Mouse (Mus musculus): ENCODE measurements around the gene Aco2. TPM values are rescaled to one million over a fixed set of nuclear protein-coding genes. Genes with fewer than 3 reads are reported as not detected.

Gene Aco2
- polyA plus RNA-seq, 1 experiment from 2014 or later: 164 TPM

- Histone ChIP-seq H3K9ac (no peak overlapping the region), H3K4me3 (replicated peaks) (no peak overlapping the region), H3K36me3 (peaks cover 27% of the 10 kb centered on the region), H3K27me3 (no peaks in the 10 kb centered on the region), H3K9me3 (replicated peaks) (no peaks in the 10 kb centered on the region), H3K4me1 (no peaks in the 10 kb centered on the region; the same call in 1 of the 2 replicates), H3K4me2 (replicated peaks) (no peak overlapping the region), H3K27ac (replicated peaks) (no peak overlapping the region)
- no peak for ATAC-seq (ENCODE audit: insufficient number of reproducible peaks, low FRiP score, low TSS enrichment, low read depth)
- 80% methylated on average over 3 of the region's 3 CpGs for WGBS
Measured at GRCm38 (mm10) chr15:81885418-81885934, 13.4 kb downstream of the Aco2 start.

GRCm38 (mm10) chr15:81886795-81887550 is 14.9 kb downstream of the Aco2 start:
- Histone ChIP-seq H3K9me3 (replicated peaks) (no peaks in the 10 kb centered on the region), H3K36me3 (peaks cover 40% of the 10 kb centered on the region), H3K4me3 (replicated peaks) (no peak overlapping the region), H3K4me2 (replicated peaks) (no peak overlapping the region), H3K27ac (replicated peaks) (no peak overlapping the region), H3K27me3 (no peaks in the 10 kb centered on the region), H3K9ac (no peak overlapping the region), H3K4me1 (no peaks in the 10 kb centered on the region)
- WGBS: 89% methylated on average over 6 of the region's 6 CpGs
- ATAC-seq (ENCODE audit: insufficient number of reproducible peaks, low FRiP score, low TSS enrichment, low read depth): no peak

DNA sequence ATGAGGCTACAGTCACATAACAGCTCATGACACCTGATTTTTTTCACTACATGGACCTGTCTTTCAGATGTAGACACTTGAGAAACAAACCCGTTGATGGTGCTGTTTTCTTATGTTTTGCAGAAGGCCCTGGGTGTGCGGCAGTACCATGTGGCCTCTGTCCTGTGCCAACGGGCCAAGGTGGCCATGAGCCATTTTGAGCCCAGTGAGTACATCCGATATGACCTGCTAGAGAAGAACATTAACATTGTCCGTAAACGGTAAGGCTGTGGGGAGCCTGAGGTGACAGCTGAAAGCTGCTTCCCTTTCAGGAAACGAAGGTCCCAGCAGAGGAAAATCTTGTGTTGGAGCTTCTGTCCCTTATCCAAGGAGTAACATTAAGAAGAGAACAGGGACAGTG is 17.1 kb downstream of the Aco2 start:
- peaks cover 55% of the 10 kb centered on the region for H3K36me3 ChIP-seq
- ATAC-seq (ENCODE audit: insufficient number of reproducible peaks, low FRiP score, low TSS enrichment, low read depth): no peak
- 92% methylated on average over 7 of the region's 7 CpGs for WGBS
- no peaks in the 10 kb centered on the region for H3K9me3 ChIP-seq (replicated peaks)
- no peaks in the 10 kb centered on the region for H3K4me1 ChIP-seq
- no peaks in the 10 kb centered on the region for H3K27me3 ChIP-seq
- H3K27ac ChIP-seq (replicated peaks): no peak overlapping the region
- H3K9ac ChIP-seq: no peak overlapping the region
- no peak overlapping the region for H3K4me2 ChIP-seq (replicated peaks)
- no peak overlapping the region for H3K4me3 ChIP-seq (replicated peaks)

- no peak overlapping the region for H3K4me2 ChIP-seq (replicated peaks)
- no peaks in the 10 kb centered on the region for H3K4me1 ChIP-seq
- peaks cover 68% of the 10 kb centered on the region for H3K36me3 ChIP-seq
- ATAC-seq (ENCODE audit: insufficient number of reproducible peaks, low FRiP score, low TSS enrichment, low read depth): no peak
- no peak overlapping the region for H3K9ac ChIP-seq
- 91% methylated on average over 7 of the region's 7 CpGs for WGBS
- H3K27me3 ChIP-seq: no peaks in the 10 kb centered on the region
- H3K4me3 ChIP-seq (replicated peaks): no peak overlapping the region
- no peak overlapping the region for H3K27ac ChIP-seq (replicated peaks)
- no peaks in the 10 kb centered on the region for H3K9me3 ChIP-seq (replicated peaks)
Measured at GRCm38 (mm10) chr15:81891140-81891802, 19.2 kb downstream of the Aco2 start.

GRCm38 (mm10) chr15:81891822-81892580 is 19.9 kb downstream of the Aco2 start:
- no peak overlapping the region for H3K4me2 ChIP-seq (replicated peaks)
- 92% methylated on average over 8 of the region's 8 CpGs for WGBS
- peaks cover 70% of the 10 kb centered on the region for H3K36me3 ChIP-seq
- no peaks in the 10 kb centered on the region for H3K4me1 ChIP-seq
- no peak for ATAC-seq (ENCODE audit: insufficient number of reproducible peaks, low FRiP score, low TSS enrichment, low read depth)
- no peak overlapping the region for H3K27ac ChIP-seq (replicated peaks)
- H3K4me3 ChIP-seq (replicated peaks): no peak overlapping the region
- H3K9me3 ChIP-seq (replicated peaks): no peaks in the 10 kb centered on the region
- H3K27me3 ChIP-seq: no peaks in the 10 kb centered on the region
- no peak overlapping the region for H3K9ac ChIP-seq

DNA sequence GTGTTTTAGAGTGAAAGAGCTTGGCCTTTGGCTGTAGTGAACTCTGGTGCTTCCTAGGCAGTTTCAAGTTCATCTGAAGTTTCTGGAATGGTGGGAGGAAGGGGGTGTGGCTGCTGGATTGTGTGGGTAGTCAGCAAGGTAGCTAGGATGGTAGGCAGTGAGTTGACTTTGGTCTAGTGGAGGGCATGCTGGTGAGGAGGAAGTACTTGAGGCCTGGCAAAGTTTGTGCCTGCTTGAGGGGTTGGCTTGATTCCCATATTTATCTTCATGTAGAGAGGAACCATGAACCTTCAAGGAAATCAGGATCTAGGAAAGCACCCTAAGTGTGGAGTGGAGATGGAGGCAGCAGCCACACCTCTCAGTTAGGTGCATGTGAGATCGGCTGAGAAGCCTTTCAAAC is 21.9 kb downstream of the Aco2 start:
- Histone ChIP-seq H3K9ac (no peak overlapping the region), H3K4me2 (replicated peaks) (no peak overlapping the region), H3K4me1 (no peaks in the 10 kb centered on the region), H3K4me3 (replicated peaks) (no peak overlapping the region), H3K9me3 (replicated peaks) (no peaks in the 10 kb centered on the region), H3K27ac (replicated peaks) (no peak overlapping the region), H3K36me3 (peaks cover 78% of the 10 kb centered on the region), H3K27me3 (no peaks in the 10 kb centered on the region)
- ATAC-seq (ENCODE audit: insufficient number of reproducible peaks, low FRiP score, low TSS enrichment, low read depth): no peak
- 87% methylated on average over 1 of the region's 1 CpGs for WGBS

GRCm38 (mm10) chr15:81896407-81896806 is 24.3 kb downstream of the Aco2 start:
- Histone ChIP-seq H3K27me3 (no peaks in the 10 kb centered on the region), H3K9ac (no peak overlapping the region), H3K4me3 (replicated peaks) (no peak overlapping the region), H3K9me3 (replicated peaks) (no peaks in the 10 kb centered on the region), H3K27ac (replicated peaks) (no peak overlapping the region), H3K4me1 (no peaks in the 10 kb centered on the region), H3K36me3 (peaks cover 74% of the 10 kb centered on the region), H3K4me2 (replicated peaks) (no peak overlapping the region)
- 89% methylated on average over 2 of the region's 2 CpGs for WGBS
- ATAC-seq (ENCODE audit: insufficient number of reproducible peaks, low FRiP score, low TSS enrichment, low read depth): no peak

- Histone ChIP-seq H3K9me3 (replicated peaks) (no peaks in the 10 kb centered on the region), H3K4me3 (replicated peaks) (no peak overlapping the region), H3K27ac (replicated peaks) (no peak overlapping the region), H3K4me2 (replicated peaks) (no peak overlapping the region), H3K36me3 (peaks cover 77% of the 10 kb centered on the region), H3K27me3 (no peaks in the 10 kb centered on the region), H3K4me1 (no peaks in the 10 kb centered on the region), H3K9ac (no peak overlapping the region)
- no peak for ATAC-seq (ENCODE audit: insufficient number of reproducible peaks, low FRiP score, low TSS enrichment, low read depth)
- 93% methylated on average over 5 of the region's 5 CpGs for WGBS
Measured at GRCm38 (mm10) chr15:81897607-81898285, 25.6 kb downstream of the Aco2 start.

GRCm38 (mm10) chr15:81898751-81899150 is 26.6 kb downstream of the Aco2 start:
- H3K4me1 ChIP-seq: no peaks in the 10 kb centered on the region
- H3K4me2 ChIP-seq (replicated peaks): no peak overlapping the region
- H3K36me3 ChIP-seq: peaks cover 78% of the 10 kb centered on the region
- 91% methylated on average over 2 of the region's 2 CpGs for WGBS
- no peak overlapping the region for H3K9ac ChIP-seq
- no peaks in the 10 kb centered on the region for H3K9me3 ChIP-seq (replicated peaks)
- H3K4me3 ChIP-seq (replicated peaks): no peak overlapping the region
- H3K27ac ChIP-seq (replicated peaks): no peak overlapping the region
- H3K27me3 ChIP-seq: no peaks in the 10 kb centered on the region
- no peak for ATAC-seq (ENCODE audit: insufficient number of reproducible peaks, low FRiP score, low TSS enrichment, low read depth)

- Histone ChIP-seq H3K9ac (no peak overlapping the region), H3K36me3 (peaks cover 95% of the 10 kb centered on the region), H3K4me3 (replicated peaks) (no peak overlapping the region), H3K27me3 (no peaks in the 10 kb centered on the region), H3K27ac (replicated peaks) (no peak overlapping the region), H3K4me1 (no peaks in the 10 kb centered on the region), H3K9me3 (replicated peaks) (no peaks in the 10 kb centered on the region), H3K4me2 (replicated peaks) (no peak overlapping the region)
- 39% methylated on average over 2 of the region's 2 CpGs for WGBS
- no peak for ATAC-seq (ENCODE audit: insufficient number of reproducible peaks, low FRiP score, low TSS enrichment, low read depth)
Measured at GRCm38 (mm10) chr15:81904939-81905338, 32.8 kb downstream of the Aco2 start.

DNA sequence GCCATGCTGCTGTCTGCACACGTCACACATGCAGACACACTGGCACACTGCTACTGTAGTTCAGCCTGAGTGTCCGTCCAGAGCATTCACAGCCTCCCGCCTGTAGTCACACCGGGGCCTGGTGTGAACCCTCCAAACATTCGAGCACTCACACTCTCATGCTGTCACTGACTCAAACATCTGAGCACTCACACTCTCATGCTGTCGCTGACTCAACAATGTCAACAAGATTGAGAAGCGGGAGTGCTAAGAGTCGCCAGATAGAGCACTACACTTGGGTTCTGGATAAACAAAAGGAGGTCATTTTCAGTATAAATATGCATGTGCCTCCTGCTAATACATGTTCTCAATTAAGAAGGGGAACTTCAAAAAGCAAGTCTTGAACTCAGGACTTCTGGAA is 35.8 kb downstream of the Aco2 start:
- ATAC-seq (ENCODE audit: insufficient number of reproducible peaks, low FRiP score, low TSS enrichment, low read depth): no peak
- WGBS: 93% methylated on average over 8 of the region's 8 CpGs
- peaks cover 95% of the 10 kb centered on the region for H3K36me3 ChIP-seq

More for the DNA sequence above, 35.8 kb downstream of the Aco2 start:
- no peak overlapping the region for H3K4me3 ChIP-seq (replicated peaks)
- H3K4me2 ChIP-seq (replicated peaks): no peak overlapping the region
- no peaks in the 10 kb centered on the region for H3K9me3 ChIP-seq (replicated peaks)
- H3K27ac ChIP-seq (replicated peaks): no peak overlapping the region
- H3K27me3 ChIP-seq: no peaks in the 10 kb centered on the region
- no peak overlapping the region for H3K9ac ChIP-seq
- no peaks in the 10 kb centered on the region for H3K4me1 ChIP-seq
